Mouse (Mus musculus): ENCODE results near the gene Onecut3.

Gene Onecut3

DNA sequence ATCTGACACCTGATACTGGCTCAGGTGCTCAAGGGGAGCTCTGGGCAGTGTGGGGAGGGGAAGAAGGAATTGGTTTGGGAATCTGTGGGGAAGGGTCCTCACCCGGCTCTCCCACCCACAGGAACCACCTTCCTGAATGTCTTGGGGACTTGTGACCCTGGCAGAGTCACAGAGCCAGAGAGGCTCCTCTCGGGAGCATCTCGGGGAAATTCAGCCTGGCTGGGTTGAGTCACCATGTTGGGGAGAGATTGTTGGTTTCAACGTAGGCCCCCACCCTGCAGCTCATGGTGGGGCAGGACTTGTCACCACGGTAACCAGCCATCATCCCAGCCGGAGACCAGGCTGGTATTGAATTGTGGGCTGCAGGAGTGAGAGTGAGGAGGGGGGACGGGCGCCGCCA lies 10.1 kb downstream of the Onecut3 start:
- DNase-seq, result no peak

DNA sequence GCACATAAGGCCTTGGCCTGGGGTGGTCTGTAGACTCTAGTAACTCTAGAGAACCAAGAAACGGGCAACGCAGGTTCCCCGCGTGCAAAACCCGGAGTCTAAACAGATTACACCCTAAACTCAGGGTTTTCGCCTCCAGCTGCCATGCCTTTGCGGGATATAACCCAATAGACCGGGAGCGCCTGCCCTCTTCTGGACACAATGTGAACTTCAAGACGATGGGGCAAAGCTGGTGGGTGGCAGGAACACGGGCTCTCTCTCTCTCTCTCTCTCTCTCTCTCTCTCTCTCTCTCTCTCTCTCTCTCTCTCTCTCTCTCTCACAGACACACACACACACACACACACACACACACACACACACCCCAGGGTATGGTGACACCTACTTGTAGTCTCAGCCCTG lies 11.6 kb downstream of the Onecut3 start:
- peak; percentile 72 for DNase-seq

DNA sequence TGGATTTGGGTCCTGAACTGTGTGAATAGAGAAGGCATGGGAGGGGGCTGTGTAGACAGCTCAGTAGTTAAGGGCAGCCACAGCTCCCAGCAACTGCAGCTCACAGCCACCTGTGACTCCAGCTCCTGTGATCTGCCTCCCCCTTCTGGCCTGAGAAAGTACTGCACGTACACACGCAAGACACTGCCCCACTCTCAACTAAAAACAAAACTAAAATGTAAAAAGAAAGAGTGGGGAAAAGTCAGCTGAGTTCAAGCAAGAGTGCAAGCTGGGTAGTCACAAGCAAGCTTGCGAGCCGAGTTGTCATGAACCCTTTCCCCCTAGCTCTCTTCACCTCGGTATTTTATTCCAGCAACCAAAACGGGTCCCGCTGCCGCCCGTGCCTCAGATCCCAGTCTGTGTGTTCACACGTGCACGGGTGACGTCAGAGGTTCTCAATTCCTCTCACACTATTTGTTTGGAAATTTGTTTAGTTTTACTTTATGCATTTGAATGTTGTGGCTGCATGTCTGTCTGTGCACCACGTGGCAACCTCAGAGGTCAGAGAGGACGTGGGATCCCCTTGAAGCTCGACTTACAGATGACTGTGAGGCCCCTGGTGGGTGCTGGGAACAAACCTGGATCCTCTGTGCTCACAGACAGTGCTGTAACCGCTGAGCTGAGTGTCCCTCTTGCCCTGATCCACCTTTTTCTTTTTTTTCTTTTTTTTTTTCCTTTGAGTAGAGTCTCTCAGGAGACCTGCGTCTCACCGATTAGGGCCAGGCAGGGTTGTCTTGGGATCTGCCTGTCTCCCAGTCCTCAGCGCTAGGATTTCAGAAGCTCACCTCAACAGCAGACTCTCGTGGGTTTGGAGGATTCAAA lies 15.0 kb downstream of the Onecut3 start:
- peak; percentile 88 for DNase-seq

DNA sequence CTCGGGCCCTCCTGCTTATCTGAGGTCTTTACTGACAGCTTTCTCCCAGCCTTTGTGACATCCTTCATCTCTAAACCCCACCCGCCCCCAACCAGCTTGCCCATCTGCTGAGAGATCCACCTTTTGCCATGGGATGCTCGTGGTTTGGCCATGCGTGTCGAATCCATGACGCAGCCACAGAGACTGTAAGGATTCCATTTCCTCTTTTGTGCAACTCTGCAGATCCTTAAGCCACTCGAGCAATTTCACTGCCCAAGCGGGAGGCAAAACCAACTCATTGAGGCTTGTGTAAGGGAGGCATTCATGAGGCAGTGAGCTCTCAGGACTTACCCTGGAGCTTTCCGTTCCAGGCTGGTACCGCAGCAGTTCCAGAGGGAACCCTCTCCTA lies 15.6 kb downstream of the Onecut3 start:
- no peak for DNase-seq

DNA sequence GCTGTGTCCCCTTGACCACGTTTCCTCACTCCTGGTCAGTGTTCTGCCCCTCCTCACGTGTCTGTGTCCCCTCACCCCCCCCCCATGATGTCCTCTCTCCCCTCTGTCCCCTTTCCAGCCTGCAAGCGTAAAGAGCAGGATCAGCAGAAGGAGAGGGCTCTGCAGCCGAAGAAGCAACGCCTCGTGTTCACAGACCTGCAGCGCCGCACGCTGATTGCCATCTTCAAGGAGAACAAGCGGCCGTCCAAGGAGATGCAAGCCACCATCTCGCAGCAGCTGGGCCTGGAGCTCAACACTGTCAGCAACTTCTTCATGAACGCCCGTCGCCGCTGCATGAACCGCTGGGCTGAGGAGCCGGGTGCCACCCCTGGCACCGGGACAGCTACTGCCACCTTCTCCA lies 19.1 kb downstream of the Onecut3 start:
- no peak for DNase-seq

DNA sequence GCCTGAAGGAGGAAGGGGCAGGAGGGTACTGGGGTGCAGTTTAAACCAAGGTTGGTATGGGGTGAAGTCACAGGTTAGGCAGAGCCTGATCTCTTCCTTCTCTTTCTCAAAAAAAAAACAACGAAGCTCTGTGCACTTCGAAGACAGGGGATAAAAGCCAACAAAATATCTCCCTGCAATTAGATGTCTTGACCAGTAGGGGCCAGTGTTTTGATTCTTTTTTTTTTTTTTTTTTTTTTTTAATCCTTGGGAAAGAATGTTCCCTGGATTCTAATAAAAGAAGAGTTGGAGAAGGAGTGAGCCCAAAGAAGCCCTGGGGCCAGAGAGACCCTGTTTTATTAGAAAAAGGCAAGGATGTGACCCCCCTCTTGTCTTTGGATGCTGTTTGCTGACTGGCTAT lies 24.7 kb downstream of the Onecut3 start:
- no peak for DNase-seq

DNA sequence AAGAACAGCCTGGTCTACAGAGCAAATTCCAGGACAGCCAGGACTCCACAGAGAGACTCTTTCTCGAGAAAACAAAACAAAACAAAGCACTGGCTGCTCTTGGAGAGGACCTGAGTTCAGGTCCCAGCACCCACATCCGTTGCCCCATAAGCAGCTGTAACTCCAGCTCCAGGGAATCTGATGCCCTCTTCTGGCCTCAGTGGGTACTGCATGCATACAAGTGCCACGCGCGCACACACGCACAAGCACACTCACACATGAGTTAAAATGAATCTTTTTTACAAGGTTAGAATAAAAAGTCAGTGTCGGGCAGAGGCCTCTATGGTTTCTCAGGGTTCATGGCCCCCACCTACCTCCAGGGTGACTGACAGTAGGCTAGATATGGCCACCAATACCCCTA lies 28.7 kb downstream of the Onecut3 start:
- peak; percentile 21 for DNase-seq

DNA sequence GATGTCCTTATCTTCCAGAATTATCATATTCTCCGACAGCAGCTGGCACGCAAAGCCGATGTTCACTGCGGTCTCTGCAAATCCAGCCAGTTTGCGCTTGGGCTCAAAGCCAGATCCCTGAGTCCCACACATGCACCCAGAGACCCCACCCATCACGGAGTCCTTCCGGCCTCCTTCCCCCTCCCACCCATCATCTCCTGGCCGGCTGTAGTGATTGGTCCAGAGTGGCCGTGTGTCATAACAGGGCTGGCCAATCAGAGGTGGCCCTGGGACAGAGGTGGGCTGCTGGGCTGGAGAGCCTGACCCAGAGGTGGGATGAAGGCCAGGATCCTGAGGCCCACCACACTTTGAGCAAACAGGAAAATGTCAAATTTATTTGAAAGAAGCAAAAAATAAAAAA lies 31.5 kb downstream of the Onecut3 start:
- DNase-seq, result no peak

DNA sequence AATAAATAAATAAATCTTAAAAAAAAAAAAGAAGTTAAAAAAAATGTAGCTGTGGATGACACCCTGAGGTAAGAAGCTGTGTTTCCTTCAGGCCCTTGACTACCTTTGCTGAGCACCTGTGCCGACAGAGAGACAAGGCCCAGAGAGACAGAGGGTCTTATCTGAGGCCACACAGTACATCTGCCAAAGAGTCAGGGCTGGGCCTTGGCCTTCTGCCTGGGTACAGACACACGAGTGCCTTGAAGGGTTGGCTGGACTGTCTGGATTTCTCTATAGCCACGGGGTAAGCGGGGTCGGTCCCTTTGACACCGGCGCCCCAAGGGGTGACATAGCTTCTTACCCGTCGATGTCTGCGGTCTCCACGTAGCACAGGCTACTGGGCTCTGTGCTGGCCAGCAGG lies 38.1 kb downstream of the Onecut3 start:
- no peak for DNase-seq

DNA sequence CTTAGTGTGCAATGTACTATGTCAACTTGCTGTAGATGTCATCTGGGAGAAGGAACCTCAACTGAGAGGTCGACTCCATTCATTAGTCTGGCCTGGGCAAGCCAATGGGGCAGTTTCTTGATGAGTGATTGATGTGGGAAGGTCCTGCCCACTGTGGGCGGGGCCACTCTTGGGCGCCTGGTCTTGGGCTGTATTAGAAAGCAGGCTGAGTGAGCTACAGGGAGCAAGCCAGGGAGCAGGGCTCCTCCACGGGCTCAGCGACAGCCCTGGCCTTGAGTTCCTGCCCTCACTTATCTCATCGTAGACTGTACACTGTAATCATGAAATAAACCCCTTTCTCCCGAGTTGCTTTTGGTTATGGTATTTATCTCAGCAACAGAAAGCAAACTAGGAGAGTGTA lies 39.1 kb downstream of the Onecut3 start:
- DNase-seq, result no peak

DNA sequence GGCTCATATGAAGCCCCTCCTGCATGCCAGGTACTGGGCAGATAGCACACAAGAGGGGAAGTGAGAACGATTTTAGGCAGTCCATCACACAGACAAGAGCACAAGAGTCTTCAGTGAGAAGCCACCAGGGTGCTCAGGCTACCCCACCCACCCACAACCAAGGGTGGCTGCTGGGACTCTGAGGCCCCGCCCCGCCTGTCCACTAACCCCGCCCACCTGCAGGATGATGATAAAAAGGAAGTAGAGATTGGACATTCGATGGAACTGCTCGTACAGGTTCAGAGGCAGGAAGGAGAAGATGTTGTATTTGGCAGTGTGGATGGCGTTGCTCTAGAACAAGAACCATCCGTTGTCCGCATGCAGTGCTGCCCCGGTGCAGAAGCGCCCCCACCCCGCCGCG lies 40.4 kb downstream of the Onecut3 start:
- DNase-seq, result peak; percentile 28

DNA sequence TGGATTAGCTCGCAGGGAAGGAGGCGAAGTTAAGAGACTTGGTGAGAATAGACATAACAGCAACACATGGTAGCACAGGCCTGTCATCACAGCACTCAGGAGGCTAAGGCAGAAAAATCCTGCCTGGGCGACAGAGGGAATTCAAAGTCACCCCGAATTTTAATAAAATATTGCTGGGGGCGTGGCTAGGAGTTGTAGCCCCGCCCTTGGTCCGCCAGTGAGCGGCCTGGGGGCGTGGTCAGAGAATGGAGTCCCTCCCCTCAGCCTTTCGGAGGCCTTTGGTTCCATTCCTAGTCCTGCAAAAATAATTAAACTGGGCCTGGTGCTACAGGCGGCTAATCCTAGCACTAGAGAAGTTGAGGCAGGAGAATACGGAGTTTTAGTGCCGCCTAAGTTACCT lies 41.1 kb downstream of the Onecut3 start:
- DNase-seq, result no peak

DNA sequence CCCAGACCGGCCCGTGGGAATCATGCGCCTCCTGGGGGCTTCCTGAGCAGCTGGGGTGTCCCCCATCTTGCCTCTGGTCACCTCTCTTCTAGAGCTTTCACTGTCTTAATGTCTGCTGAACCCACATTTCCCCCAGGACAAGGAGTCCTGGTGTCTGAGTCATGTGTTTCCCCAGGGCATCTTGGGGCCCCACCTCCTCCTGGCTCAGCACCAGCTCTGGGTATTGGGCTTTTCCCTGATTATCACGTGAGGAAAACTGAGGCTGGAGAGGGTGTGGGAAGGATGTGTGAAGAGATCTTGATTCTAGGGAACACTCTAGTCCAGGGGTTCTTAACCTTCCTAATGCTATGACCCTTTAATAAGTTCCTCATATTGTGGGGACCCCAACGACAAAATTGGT lies 43.5 kb downstream of the Onecut3 start:
- no peak for DNase-seq

DNA sequence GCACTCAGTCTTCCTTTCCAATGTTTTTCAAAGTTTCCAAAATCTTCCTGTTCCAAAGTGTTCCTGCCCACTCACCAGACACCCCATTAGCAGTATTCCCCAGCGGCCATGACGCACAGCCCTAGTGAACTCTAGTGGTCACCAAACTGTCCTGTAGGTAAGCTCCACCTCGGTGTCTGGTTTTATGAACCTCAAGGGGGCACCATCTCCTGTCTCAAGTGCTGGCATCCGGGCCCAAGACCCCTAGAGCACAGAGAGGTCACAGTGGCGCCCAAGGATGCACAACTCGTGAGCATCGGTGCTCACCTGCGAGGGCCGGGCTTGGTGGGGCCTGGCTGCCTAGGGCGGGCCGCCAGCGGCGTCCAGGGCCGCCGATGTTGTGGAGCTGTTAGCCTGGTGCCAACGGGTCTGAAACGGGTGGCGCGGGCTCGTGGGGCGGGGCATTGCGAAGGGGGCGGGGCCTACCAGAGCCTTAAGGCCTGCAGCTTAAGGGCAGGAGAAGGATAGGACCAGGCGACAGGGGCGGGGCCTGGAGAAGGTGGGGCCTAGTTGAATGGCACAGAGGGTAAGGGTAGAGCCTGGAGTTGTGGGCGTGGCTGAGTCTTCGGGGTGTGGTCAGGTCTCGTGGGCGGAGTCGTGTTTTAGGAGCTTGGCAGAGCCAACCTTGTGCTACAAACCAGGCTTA lies 44.2 kb downstream of the Onecut3 start, which contains the start of gene Atp8b3:
Gene Atp8b3, minus strand, starts transcription at position 415 of the 685 bp plus-strand sequence.
- DNase-seq, result peak; percentile 83

DNA sequence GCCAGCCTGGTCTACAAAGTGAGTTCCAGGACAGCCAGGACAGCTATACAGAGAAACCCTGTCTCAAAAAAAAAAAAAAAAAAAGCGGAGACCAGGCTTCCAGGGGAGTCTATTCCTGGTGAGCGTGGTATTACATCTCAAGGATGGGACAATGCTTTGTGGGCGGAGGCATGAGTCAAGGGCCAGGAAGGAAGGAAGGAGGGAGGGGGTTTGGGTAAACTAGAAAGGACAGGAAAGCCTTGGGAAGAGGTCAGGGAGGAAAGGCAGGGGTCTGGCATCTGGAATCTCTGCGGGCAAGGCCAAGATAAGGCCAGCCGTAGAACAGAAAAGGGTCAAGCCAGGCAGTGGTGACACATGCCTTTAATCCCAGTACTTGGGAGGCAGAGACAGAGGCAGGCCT lies 44.9 kb downstream of the Onecut3 start:
- DNase-seq, result no peak

DNA sequence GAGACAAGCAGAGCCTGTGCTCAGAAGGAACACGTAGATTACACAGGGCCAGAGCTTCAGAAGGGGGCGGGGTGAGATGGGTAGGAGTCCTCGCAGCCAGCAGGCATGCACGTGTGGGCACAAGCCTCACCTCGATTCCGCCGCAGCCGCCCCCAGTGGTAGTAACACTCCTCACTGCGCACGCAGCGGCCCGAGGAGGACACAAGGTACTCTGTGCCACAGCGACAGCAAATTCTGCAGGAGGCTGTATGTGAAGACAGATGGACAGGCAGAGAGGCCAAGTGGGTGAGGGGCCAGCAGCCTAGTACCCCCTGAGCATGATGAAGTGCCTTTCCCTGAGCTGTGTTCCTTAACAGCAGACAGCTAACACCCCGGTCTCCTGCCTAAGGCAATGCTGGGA lies 49.2 kb downstream of the Onecut3 start:
- DNase-seq, result no peak

DNA sequence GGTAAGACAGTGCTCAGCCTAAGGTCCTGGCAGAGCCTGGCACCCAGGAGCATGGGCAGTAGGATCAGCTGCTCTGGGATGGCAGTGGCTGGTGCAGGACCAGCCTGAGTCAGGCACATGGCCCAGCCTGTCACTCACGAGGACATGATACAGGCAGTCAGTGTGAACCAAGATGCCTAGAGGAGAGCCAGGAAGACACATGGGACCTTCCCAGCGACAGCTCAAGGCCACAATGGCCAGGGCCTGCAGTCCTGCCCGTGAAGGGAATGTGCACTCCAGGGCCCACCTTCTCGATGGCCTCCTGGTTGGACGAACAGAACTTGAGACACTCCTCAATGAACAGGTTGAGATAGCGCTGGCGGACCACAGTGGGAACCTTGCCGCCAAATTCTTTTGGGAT lies 51.0 kb downstream of the Onecut3 start:
- DNase-seq, result no peak

DNA sequence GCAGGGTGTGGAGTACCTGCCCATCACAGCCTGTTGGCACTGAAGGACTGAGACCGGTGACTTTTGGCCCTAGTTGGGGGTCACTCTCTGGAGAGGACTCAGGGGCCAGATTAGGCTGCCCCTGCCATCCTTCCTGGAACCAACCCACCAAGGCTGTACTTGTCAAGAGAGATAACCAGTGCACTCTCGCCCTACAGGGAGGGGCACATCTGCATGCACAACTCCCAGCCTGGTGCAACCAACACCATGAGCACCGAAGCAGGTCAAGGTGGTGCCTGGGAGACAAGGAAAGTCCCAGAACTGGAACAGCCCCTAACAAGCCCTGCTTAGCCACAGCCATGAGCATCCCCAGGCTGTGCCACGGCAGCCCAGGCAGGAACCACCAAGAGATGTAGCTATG lies 52.3 kb downstream of the Onecut3 start:
- DNase-seq, result no peak

DNA sequence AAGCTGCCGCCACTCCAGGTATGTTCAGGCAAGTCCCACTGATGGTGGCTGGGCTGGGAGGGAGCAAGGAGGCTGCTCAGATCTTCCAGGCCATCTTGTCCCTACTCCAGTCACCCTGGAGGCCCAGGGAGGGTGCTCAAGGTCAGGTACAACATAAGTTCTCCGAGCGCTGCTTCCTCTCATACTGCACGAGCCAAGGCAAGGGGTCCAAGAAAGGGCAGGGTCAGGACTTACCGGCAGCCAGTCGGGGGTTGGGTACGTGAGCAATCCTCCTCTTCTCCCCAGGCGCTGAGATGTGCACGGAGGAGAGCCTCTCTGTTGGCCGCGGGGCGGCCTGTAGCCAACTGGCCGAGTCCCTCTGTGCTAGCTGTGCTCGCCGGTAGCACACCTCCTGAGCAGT lies 52.9 kb downstream of the Onecut3 start:
- no peak for DNase-seq

DNA sequence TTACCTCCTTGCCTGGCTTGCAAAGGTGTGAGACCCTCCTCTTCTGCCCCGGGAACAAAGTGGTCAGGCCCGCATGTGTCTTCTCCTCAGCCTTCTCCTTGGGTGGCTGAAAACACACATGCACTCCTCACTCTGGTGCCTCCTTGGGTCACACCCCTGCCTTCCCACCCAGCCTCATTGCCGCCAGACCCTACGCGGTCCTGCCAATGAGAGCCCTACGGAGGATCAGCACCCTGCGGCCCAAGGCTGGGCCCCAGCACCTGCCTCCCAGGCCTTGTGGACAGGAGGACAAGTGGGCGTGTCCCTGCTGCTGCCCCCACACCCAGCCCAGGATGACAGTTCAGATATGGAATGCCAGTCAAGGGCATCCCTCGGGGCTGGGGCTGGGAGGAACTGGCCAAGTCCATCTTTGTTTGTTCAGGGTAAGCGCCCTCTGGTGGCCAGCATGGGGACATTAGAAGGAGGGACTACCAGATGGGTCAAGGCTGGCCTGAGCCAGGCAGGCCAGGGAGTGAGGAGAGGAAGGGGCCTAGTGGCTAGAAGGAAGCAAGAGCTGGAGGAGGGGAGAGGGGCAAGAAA lies 53.9 kb downstream of the Onecut3 start:
- DNase-seq, result no peak

DNA sequence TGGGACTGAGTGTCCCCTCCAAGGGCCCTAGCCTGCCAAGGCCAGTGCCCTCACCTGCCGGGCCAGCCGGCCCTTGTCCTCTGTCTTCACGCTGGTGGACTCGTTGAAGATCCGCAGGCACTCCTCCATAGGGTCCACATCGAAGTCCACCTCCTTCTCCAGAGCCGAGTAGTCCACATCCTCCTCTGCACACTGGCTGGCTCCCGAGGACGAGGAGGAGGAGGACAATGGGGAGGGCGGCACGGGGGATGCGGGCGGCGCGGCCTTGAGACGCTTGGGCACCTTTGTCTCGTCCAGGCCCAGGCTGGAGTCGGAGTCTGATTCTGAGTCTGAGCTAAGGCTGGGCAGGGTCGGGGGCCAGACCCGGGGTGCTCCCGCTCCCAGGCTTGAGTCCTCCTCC lies 54.6 kb downstream of the Onecut3 start:
- DNase-seq, result no peak

DNA sequence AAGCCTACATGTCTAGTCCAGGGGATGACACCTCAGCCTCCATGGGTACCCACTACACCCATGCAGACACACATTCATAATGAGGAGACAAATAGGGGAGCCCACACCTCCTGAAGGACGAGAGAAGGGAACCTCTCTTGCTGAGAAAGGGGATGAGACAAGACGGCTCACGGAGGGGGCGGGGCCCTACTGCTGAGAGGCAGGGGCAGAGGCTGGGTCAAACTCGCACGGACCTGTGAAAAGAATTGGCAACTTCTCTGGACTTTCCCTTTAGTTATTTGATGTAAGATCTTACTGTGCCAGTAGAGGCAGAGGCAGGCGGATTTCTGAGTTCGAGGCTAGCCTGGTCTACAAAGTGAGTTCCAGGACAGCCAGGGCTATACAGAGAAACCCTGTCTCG lies 57.7 kb downstream of the Onecut3 start:
- DNase-seq, result no peak

DNA sequence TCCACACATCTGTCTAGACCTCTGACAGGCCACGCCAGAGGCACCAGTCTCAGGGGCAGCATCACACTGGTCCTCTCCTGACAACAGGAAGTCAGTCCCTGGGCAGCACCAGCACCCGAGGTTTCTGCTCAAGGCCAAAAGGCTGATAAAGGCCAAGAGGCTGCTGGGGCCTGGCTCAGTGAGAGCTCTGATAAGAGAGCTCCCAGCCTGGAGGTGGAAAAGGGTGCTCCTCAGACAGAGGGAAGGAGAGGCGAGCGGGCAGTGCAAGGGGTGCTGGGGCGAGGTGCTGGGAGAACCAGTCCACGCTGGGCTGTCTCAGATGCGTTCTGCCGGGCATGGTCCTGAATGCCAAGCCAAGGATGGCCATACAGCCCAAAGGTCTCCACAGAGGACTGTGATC lies 58.9 kb downstream of the Onecut3 start:
- no peak for DNase-seq

DNA sequence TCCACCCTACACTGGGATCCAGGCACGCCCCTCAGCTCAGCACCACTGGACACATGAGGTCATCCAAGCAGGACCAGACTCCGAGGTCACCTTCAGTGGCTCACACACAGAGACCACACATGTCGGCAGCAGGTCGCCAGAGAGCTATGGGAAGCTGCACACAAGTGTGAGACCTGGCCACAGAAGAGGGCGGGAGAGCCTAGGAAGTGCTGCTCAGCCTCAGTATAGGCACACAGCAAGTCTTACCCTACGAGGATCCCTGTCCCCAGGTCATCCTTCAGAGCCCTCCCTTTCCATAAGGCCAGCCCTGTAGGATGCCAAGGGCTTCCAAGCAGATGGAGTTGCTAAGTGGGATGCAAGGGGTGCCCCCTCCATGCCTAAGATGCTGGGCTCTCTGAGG lies 59.4 kb downstream of the Onecut3 start:
- no peak for DNase-seq
